23 mouse cellular contexts compared by ENCODE assay signal in genomic region chr2:11774426-11774825, GRCm38 (mm10). TPM values are rescaled to one million over a fixed set of nuclear protein-coding genes. Genes with fewer than 3 reads are reported as not detected.
A peak's percentile ranks its signal among the peaks of the same experiment; 100 is the strongest.
DNase-seq lines count a peak whose midpoint lies in the region; TF ChIP-seq lines count a peak whose summit lies in the region.
"Had no signal": no experiment of that assay in that cellular context is flagged by ENCODE, and none has a peak within 500 bp of the region (broad histone marks: within the 10 kb centered on the region; RNA-seq: fewer than 3 reads in every experiment).

No protein-coding gene starts in this region.

- H3K4me3 ChIP-seq in kidney, adult 2 months (ENCODE audit: insufficient read depth, low read depth, low read length) = no peak overlapping the region
- H3K4me3 ChIP-seq: forebrain, embryonic 13.5 days; heart, embryonic 10.5 days; limb, embryonic 12.5 days; lung, embryonic 15.5 days; midbrain, embryonic 12.5 days; myocyte; neural tube, embryonic 12.5 days; stomach, embryonic 15.5 days had no signal

- H3K36me3 ChIP-seq in kidney, adult 2 months (ENCODE audit: control insufficient read depth, insufficient read depth, low read length) = no peaks in the 10 kb centered on the region

- peak; percentile 48 for DNase-seq in gastrocnemius, adult 18-20 months (ENCODE audit: low spot score)
- no peak for DNase-seq in gastrocnemius, postnatal 10 days
- DNase-seq in kidney, adult 2 months = peak; percentile 26
- no peak for DNase-seq in kidney, postnatal 10 days
- DNase-seq in gastrocnemius, postnatal 25 days = peak; percentile 21
- DNase-seq in skeletal muscle tissue, adult 2 months (ENCODE audit: low read depth, low spot score) = peak; percentile 75
- DNase-seq in cerebellum, adult 11-12 months = no peak
- DNase-seq: adrenal gland, adult 2 months; adrenal gland, postnatal 36 days; cerebellum, adult 8-10 months; cerebellum, postnatal 36 days; heart, adult 11 months; heart, postnatal 36 days had no signal

- H3K4me1 ChIP-seq in kidney, adult 2 months (ENCODE audit: control insufficient read depth, insufficient read depth, low read length) = peaks cover 13% of the 10 kb centered on the region

- H3K27me3 ChIP-seq in kidney, adult 2 months (replicated peaks; ENCODE audit: control insufficient read depth, insufficient read depth, low read length) = no peaks in the 10 kb centered on the region
- H3K27me3 ChIP-seq: CH12.LX; forebrain, embryonic 13.5 days; limb, embryonic 12.5 days; lung, embryonic 15.5 days; midbrain, embryonic 12.5 days; neural tube, embryonic 12.5 days; stomach, embryonic 15.5 days had no signal

- H3K27ac ChIP-seq in kidney, adult 2 months (ENCODE audit: insufficient read depth, low read depth, low read length) = no peak overlapping the region
- H3K27ac ChIP-seq: forebrain, embryonic 13.5 days; heart, embryonic 10.5 days; hindbrain, embryonic 14.5 days; limb, embryonic 12.5 days; lung, embryonic 15.5 days; midbrain, embryonic 12.5 days; neural tube, embryonic 12.5 days; stomach, embryonic 15.5 days had no signal

- no peak for TF ChIP-seq POLR2A in kidney, adult 2 months (IDR thresholded peaks at IDR 0.05; ENCODE audit: low read depth, low read length)

- WGBS in kidney, adult 2 months = 59% methylated on average over 10 of the region's 10 CpGs

- no peak for TF ChIP-seq CTCF in kidney, adult 2 months (conservative IDR thresholded peaks at IDR 0.05; ENCODE audit: insufficient read depth, insufficient read length, low read depth, low read length)

RNA-seq across cellular contexts. Expression of gene Fbh1, which starts 3.0 kb away (rescaled TPM):
- 10 to 100 TPM; 19.3 to 19.5 TPM for total RNA-seq in gastrocnemius, adult 18-20 months (2021)
- 10 to 100 TPM; 37.3 to 44.7 TPM for total RNA-seq in gastrocnemius, postnatal 10 days (2021)
- polyA plus RNA-seq in kidney, adult 2 months (2012; rRNA removed) = 53.6 and 67.5 TPM in 2 replicates
- total RNA-seq in gastrocnemius, postnatal 25 days (2021) = 10 to 100 TPM; 29.9 to 30.1 TPM

RNA-seq across cellular contexts. Expression of gene Ankrd16, which starts 3.2 kb away (rescaled TPM):
- 10 to 100 TPM; 20.9 to 22.1 TPM for total RNA-seq in gastrocnemius, adult 18-20 months (2021)
- 10 to 100 TPM; 25.8 to 34.0 TPM for total RNA-seq in gastrocnemius, postnatal 10 days (2021)
- polyA plus RNA-seq in kidney, adult 2 months (2012; rRNA removed) = 50.4 and 54.7 TPM in 2 replicates
- total RNA-seq in gastrocnemius, postnatal 25 days (2021) = 10 to 100 TPM; 25.1 to 25.5 TPM

Comparison
In these comparisons a context has a peak if more than half of its experiments do, and no peak if none do; other contexts are left out.
1. DNase-seq: peak in gastrocnemius, adult 18-20 months (single experiment), kidney, adult 2 months (single experiment), gastrocnemius, postnatal 25 days (single experiment) and skeletal muscle tissue, adult 2 months (single experiment); none in gastrocnemius, postnatal 10 days (single experiment), kidney, postnatal 10 days (single experiment) and cerebellum, adult 11-12 months (single experiment).